Mouse (Mus musculus): ENCODE data around the gene Psmc2. TPM values are rescaled to one million over a fixed set of nuclear protein-coding genes. Genes with fewer than 3 reads are reported as not detected.

The Psmc2 gene
- polyA plus RNA-seq, 1 experiment from 2014 or later, result 180 TPM

- Histone ChIP-seq H3K4me1 (replicated peaks) (no peaks in the 10 kb centered on the region), H3K27me3 (no peaks in the 10 kb centered on the region), H3K4me3 (no peak overlapping the region), H3K27ac (replicated peaks) (no peak overlapping the region), H3K36me3 (peaks cover 63% of the 10 kb centered on the region), H3K4me2 (no peak overlapping the region), H3K9me3 (no peaks in the 10 kb centered on the region), H3K9ac (no peak overlapping the region)
- 91% methylated on average over 6 of the region's 6 CpGs for WGBS
- no peak for ATAC-seq (ENCODE audit: low FRiP score, low read depth)
Measured at GRCm38 (mm10) chr5:21776491-21776890, 8.6 kb upstream of the Psmc2 start.

- no peaks in the 10 kb centered on the region for H3K9me3 ChIP-seq
- H3K27ac ChIP-seq (replicated peaks), result peak overlapping the region; percentile 76
- peak overlapping the region; percentile 93 for H3K4me2 ChIP-seq
- H3K27me3 ChIP-seq, result no peaks in the 10 kb centered on the region
- peaks cover 35% of the 10 kb centered on the region for H3K4me1 ChIP-seq (replicated peaks)
- H3K4me3 ChIP-seq, result peak overlapping the region; percentile 91
- H3K36me3 ChIP-seq, result peaks cover 42% of the 10 kb centered on the region
- WGBS, result under 1% methylated on average over 46 of the region's 51 CpGs
- peak overlapping the region; percentile 77 for H3K9ac ChIP-seq
- ATAC-seq (ENCODE audit: low FRiP score, low read depth), result peak; percentile 83
Measured at GRCm38 (mm10) chr5:21784161-21785052, 676 bp upstream of the Psmc2 start.

- Histone ChIP-seq H3K27me3 (no peaks in the 10 kb centered on the region), H3K36me3 (peaks cover 28% of the 10 kb centered on the region), H3K4me1 (replicated peaks) (peaks cover 37% of the 10 kb centered on the region), H3K9me3 (no peaks in the 10 kb centered on the region), H3K4me2 (peak overlapping the region; percentile 93), H3K9ac (no peak overlapping the region), H3K4me3 (no peak overlapping the region), H3K27ac (replicated peaks) (no peak overlapping the region)
- no peak for ATAC-seq (ENCODE audit: low FRiP score, low read depth)
- WGBS, result 80% methylated on average over 7 of the region's 7 CpGs
Measured at GRCm38 (mm10) chr5:21785776-21786175, 693 bp downstream of the Psmc2 start.

GRCm38 (mm10) chr5:21786258-21787185 lies 1.4 kb downstream of the Psmc2 start:
- H3K27me3 ChIP-seq, result no peaks in the 10 kb centered on the region
- H3K4me1 ChIP-seq (replicated peaks), result peaks cover 37% of the 10 kb centered on the region
- 2% methylated on average over 50 of the region's 51 CpGs for WGBS
- peak overlapping the region; percentile 90 for H3K9ac ChIP-seq
- H3K27ac ChIP-seq (replicated peaks), result peak overlapping the region; percentile 83
- peak overlapping the region; percentile 75 for H3K4me2 ChIP-seq
- peak; percentile 89 for ATAC-seq (ENCODE audit: low FRiP score, low read depth)
- peaks cover 21% of the 10 kb centered on the region for H3K36me3 ChIP-seq
- peak overlapping the region; percentile 91 for H3K4me3 ChIP-seq
- H3K9me3 ChIP-seq, result no peaks in the 10 kb centered on the region

GRCm38 (mm10) chr5:21787186-21788105 lies 2.4 kb downstream of the Psmc2 start:
- Histone ChIP-seq H3K4me2 (peak overlapping the region; percentile 75), H3K9me3 (no peaks in the 10 kb centered on the region)
- 41% methylated on average over 11 of the region's 11 CpGs for WGBS

GRCm38 (mm10) chr5:21789061-21789460 lies 4.0 kb downstream of the Psmc2 start:
- no peaks in the 10 kb centered on the region for H3K9me3 ChIP-seq
- peaks cover 35% of the 10 kb centered on the region for H3K4me1 ChIP-seq (replicated peaks)
- no peak for ATAC-seq (ENCODE audit: low FRiP score, low read depth)
- H3K27ac ChIP-seq (replicated peaks), result no peak overlapping the region
- WGBS, result 63% methylated on average over 5 of the region's 5 CpGs
- peaks cover 9% of the 10 kb centered on the region for H3K36me3 ChIP-seq
- no peak overlapping the region for H3K4me3 ChIP-seq
- no peak overlapping the region for H3K9ac ChIP-seq
- no peak overlapping the region for H3K4me2 ChIP-seq
- no peaks in the 10 kb centered on the region for H3K27me3 ChIP-seq

More at GRCm38 (mm10) chr5:21787186-21788105, 2.4 kb downstream of the Psmc2 start:
- Histone ChIP-seq H3K4me1 (replicated peaks) (peaks cover 37% of the 10 kb centered on the region), H3K36me3 (peaks cover 16% of the 10 kb centered on the region), H3K27ac (replicated peaks) (peak overlapping the region; percentile 83), H3K27me3 (no peaks in the 10 kb centered on the region), H3K9ac (peak overlapping the region; percentile 90), H3K4me3 (peak overlapping the region; percentile 91)
- ATAC-seq (ENCODE audit: low FRiP score, low read depth), result no peak

- no peak for ATAC-seq (ENCODE audit: low FRiP score, low read depth)
- Histone ChIP-seq H3K9ac (no peak overlapping the region), H3K4me1 (replicated peaks) (peaks cover 24% of the 10 kb centered on the region), H3K4me3 (no peak overlapping the region), H3K4me2 (no peak overlapping the region), H3K9me3 (no peaks in the 10 kb centered on the region), H3K36me3 (peaks cover 26% of the 10 kb centered on the region), H3K27ac (replicated peaks) (no peak overlapping the region), H3K27me3 (no peaks in the 10 kb centered on the region)
Measured at GRCm38 (mm10) chr5:21792166-21792565, 7.1 kb downstream of the Psmc2 start.

- no peaks in the 10 kb centered on the region for H3K27me3 ChIP-seq
- H3K9me3 ChIP-seq, result no peaks in the 10 kb centered on the region
- no peak for ATAC-seq (ENCODE audit: low FRiP score, low read depth)
- H3K9ac ChIP-seq, result no peak overlapping the region
- no peak overlapping the region for H3K27ac ChIP-seq (replicated peaks)
- 90% methylated on average over 9 of the region's 9 CpGs for WGBS
- H3K4me3 ChIP-seq, result no peak overlapping the region
- no peaks in the 10 kb centered on the region for H3K4me1 ChIP-seq (replicated peaks)
- peaks cover 58% of the 10 kb centered on the region for H3K36me3 ChIP-seq
- H3K4me2 ChIP-seq, result no peak overlapping the region
Measured at GRCm38 (mm10) chr5:21802907-21803306, 17.8 kb downstream of the Psmc2 start.

- no peak overlapping the region for H3K4me3 ChIP-seq
- no peaks in the 10 kb centered on the region for H3K9me3 ChIP-seq
- no peak overlapping the region for H3K27ac ChIP-seq (replicated peaks)
- H3K27me3 ChIP-seq, result no peaks in the 10 kb centered on the region
- no peak overlapping the region for H3K9ac ChIP-seq
- no peaks in the 10 kb centered on the region for H3K4me1 ChIP-seq (replicated peaks)
- H3K36me3 ChIP-seq, result peaks cover 53% of the 10 kb centered on the region
- no peak overlapping the region for H3K4me2 ChIP-seq
- ATAC-seq (ENCODE audit: low FRiP score, low read depth), result no peak
- 86% methylated on average over 12 of the region's 12 CpGs for WGBS
Measured at GRCm38 (mm10) chr5:21803691-21804188, 18.7 kb downstream of the Psmc2 start.

- Histone ChIP-seq H3K9me3 (no peaks in the 10 kb centered on the region), H3K36me3 (peaks cover 43% of the 10 kb centered on the region), H3K4me1 (replicated peaks) (no peaks in the 10 kb centered on the region), H3K27me3 (no peaks in the 10 kb centered on the region), H3K4me2 (no peak overlapping the region), H3K4me3 (no peak overlapping the region), H3K27ac (replicated peaks) (no peak overlapping the region), H3K9ac (no peak overlapping the region)
- no peak for ATAC-seq (ENCODE audit: low FRiP score, low read depth)
- WGBS, result 89% methylated on average over 4 of the region's 4 CpGs
Measured at GRCm38 (mm10) chr5:21804837-21805236, 19.8 kb downstream of the Psmc2 start.

GRCm38 (mm10) chr5:21810924-21811323 lies 25.8 kb downstream of the Psmc2 start:
- Histone ChIP-seq H3K9me3 (no peaks in the 10 kb centered on the region), H3K4me1 (replicated peaks) (no peaks in the 10 kb centered on the region), H3K27me3 (no peaks in the 10 kb centered on the region), H3K27ac (replicated peaks) (no peak overlapping the region), H3K4me3 (no peak overlapping the region), H3K4me2 (no peak overlapping the region), H3K36me3 (no peaks in the 10 kb centered on the region), H3K9ac (no peak overlapping the region)
- WGBS, result 83% methylated on average over 10 of the region's 10 CpGs
- no peak for ATAC-seq (ENCODE audit: low FRiP score, low read depth)

Data from hindbrain, embryonic 15.5 days (tissue).